Mouse (Mus musculus): ENCODE data around the gene Psmd3. TPM values are rescaled to one million over a fixed set of nuclear protein-coding genes. Genes with fewer than 3 reads are reported as not detected.

The Psmd3 gene
- total RNA-seq, 2 experiments from 2014 or later: 101 to 106 TPM

- H3K4me3 ChIP-seq: peak overlapping the region; percentile 77
- intact Hi-C loops (cut with DNase I): no loop called here
- TF ChIP-seq CTCF (IDR thresholded peaks at IDR 0.05): no peak
- H3K27ac ChIP-seq: peak overlapping the region; percentile 100
- peak; percentile 80 for DNase-seq
These were observed 61.4 kb downstream of the Psmd3 start for GRCm38 (mm10) chr11:98743655-98744345.

DNA sequence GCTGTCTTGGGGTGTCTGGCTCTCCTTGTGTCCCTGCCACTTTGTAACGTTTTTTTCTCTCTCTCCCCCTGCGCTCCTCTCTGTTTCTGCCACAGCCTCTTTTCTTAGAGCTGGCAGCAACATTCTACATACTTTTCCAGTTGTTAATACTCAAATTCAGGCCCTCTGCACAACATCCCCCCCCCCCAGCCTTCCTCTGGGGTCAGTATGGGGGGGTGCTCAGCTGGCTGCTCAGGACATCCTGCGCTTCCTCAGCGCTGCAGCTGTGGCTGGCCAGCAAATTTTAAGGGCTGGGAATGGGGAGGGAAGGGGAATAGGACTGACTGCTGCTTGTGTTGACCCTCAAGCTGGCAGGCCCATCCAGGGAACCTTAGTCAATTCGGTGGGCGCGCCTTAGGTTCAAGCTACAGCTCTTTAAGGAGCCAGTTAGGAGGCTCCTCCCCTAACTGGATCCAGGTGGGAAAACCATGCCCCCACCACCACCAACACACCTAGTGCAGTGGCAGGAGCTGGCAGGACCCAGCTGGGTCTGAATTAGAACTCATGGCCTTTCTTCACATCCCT lies 62.2 kb downstream of the Psmd3 start:
- no peak for TF ChIP-seq CTCF (IDR thresholded peaks at IDR 0.05)
- peak overlapping the region; percentile 77 for H3K4me3 ChIP-seq
- DNase-seq: peak; percentile 21
- intact Hi-C loops (cut with DNase I): no loop called here
- peak overlapping the region; percentile 100 for H3K27ac ChIP-seq

Other genes starting within 250 kb of the Psmd3 start
- gene Mien1, start 243.6 kb upstream of the Psmd3 start, total RNA-seq (2021): 10 to 100 TPM; 30.3 to 37.4 TPM
- gene Grb7, start 236.2 kb upstream of the Psmd3 start, total RNA-seq (2021): not detected
- gene Ikzf3, start 136.5 kb upstream of the Psmd3 start, total RNA-seq (2021): under 1 TPM in 1 of 2 experiments, not detected in 1; 0.22 TPM
- gene Zpbp2, start 131.5 kb upstream of the Psmd3 start, total RNA-seq (2021): not detected
- 10 to 100 TPM; 24.5 to 25.7 TPM for gene Ormdl3, start 95.2 kb upstream of the Psmd3 start, total RNA-seq (2021)
- not detected for gene Lrrc3c, start 84.3 kb upstream of the Psmd3 start, total RNA-seq (2021)
- 1 to 10 TPM; 4.6 to 5.6 TPM for gene Gm12355, start 56.9 kb upstream of the Psmd3 start, total RNA-seq (2021)
- 10 to 100 TPM; 17.7 to 28.8 TPM for gene Gsdma3, start 56.2 kb upstream of the Psmd3 start, total RNA-seq (2021)
- 1 to 10 TPM; 1.1 to 1.7 TPM for gene Gsdma2, start 35.8 kb upstream of the Psmd3 start, total RNA-seq (2021)
- gene Gsdma, start 18.2 kb upstream of the Psmd3 start, total RNA-seq (2021): under 1 TPM; 0.33 to 0.69 TPM
- gene Csf3, start 18.7 kb downstream of the Psmd3 start, total RNA-seq (2021): not detected
- 10 to 100 TPM; 52.0 to 58.4 TPM for gene Med24, start 46.9 kb downstream of the Psmd3 start, total RNA-seq (2021)
- gene Thra, start 58.1 kb downstream of the Psmd3 start, total RNA-seq (2021): 10 to 100 TPM; 78.8 to 96.8 TPM
- 100 to 1,000 TPM in 1 of 2 experiments, 10 to 100 TPM in 1; 56.3 to 152 TPM for gene Nr1d1, start 92.8 kb downstream of the Psmd3 start, total RNA-seq (2021)
- gene Msl1, start 113.0 kb downstream of the Psmd3 start, total RNA-seq (2021): 10 to 100 TPM; 51.8 to 69.4 TPM
- 10 to 100 TPM; 17.4 to 21.9 TPM for gene Casc3, start 122.4 kb downstream of the Psmd3 start, total RNA-seq (2021)
- under 1 TPM; 0.22 to 0.26 TPM for gene Rapgefl1, start 154.2 kb downstream of the Psmd3 start, total RNA-seq (2021)
- 1 to 10 TPM; 6.1 to 6.6 TPM for gene Wipf2, start 181.1 kb downstream of the Psmd3 start, total RNA-seq (2021)
- under 1 TPM in 1 of 2 experiments, not detected in 1; 0.11 TPM for gene Cdc6, start 225.2 kb downstream of the Psmd3 start, total RNA-seq (2021)
- 10 to 100 TPM; 10.2 to 12.4 TPM for gene Rara, start 245.3 kb downstream of the Psmd3 start, total RNA-seq (2021)